Mouse (Mus musculus) ES-Bruce4 (cell line): ENCODE results near the gene Ttll12. TPM values are rescaled to one million over a fixed set of nuclear protein-coding genes. Genes with fewer than 3 reads are reported as not detected.
A peak's percentile ranks its signal among the peaks of the same experiment; 100 is the strongest.

ENCODE experiments used
- H3K27ac ChIP-seq: 2 replicates; pipeline ENCODE4 v1.5.1; 2012; ENCODE audit warnings: low read length, inconsistent platforms; ENCODE audit not compliant: insufficient read depth
- H3K27me3 ChIP-seq: 2 replicates; pipeline ENCODE4 v1.6.1; 2012; ENCODE audit warnings: mild to moderate bottlenecking, low read length, inconsistent platforms; ENCODE audit not compliant: control insufficient read depth, poor library complexity, insufficient read depth, severe bottlenecking
- H3K36me3 ChIP-seq: 2 replicates; pipeline ENCODE4 v1.6.1; 2012; ENCODE audit warnings: inconsistent platforms, mild to moderate bottlenecking, low read length, moderate library complexity; ENCODE audit not compliant: control insufficient read depth, poor library complexity, insufficient read depth, severe bottlenecking
- H3K4me1 ChIP-seq: one replicate; pipeline ENCODE4 v1.8.1; 2011; ENCODE audit warnings: low read length; ENCODE audit not compliant: control insufficient read depth, insufficient read depth
- H3K4me3 ChIP-seq: 2 replicates; pipeline ENCODE4 v1.5.1; 2011; ENCODE audit warnings: low read depth, mild to moderate bottlenecking, low read length
- H3K9ac ChIP-seq: 2 replicates; pipeline ENCODE4 v1.6.1; 2012; ENCODE audit warnings: low read depth, mild to moderate bottlenecking, inconsistent platforms; ENCODE audit not compliant: poor library complexity, severe bottlenecking
- H3K9me3 ChIP-seq: replicated peaks from 2 replicates; pipeline ENCODE4 v1.6.1; 2012; ENCODE audit warnings: mild to moderate bottlenecking, low read length, inconsistent platforms; ENCODE audit not compliant: control insufficient read depth, poor library complexity, insufficient read depth, severe bottlenecking
- CTCF ChIP-seq: IDR thresholded peaks from one replicate; pipeline ENCODE4 v1.8.1; 2011; ENCODE audit warnings: low read depth, low read length
- EP300 ChIP-seq: IDR thresholded peaks from 2 replicates; pipeline ENCODE4 v1.6.1; 2011; ENCODE audit warnings: low read depth, low read length; ENCODE audit not compliant: insufficient read depth
- POLR2A ChIP-seq: IDR thresholded peaks from one replicate; pipeline ENCODE4 v1.8.1; 2011; ENCODE audit warnings: low read length; ENCODE audit not compliant: insufficient read depth
- polyA plus RNA-seq: library from polyadenylated mRNA; stranded (reverse); fragments of >200 nt; gene quantifications from 2 replicates; pipeline ENCODE4 v1.2.4, GENCODE M21; 2011; ENCODE audit warnings: low read depth; ENCODE audit not compliant: missing spikeins, insufficient read depth, insufficient read length

Ttll12 gene
- polyA plus RNA-seq, 1 experiment = 33.7 TPM

DNA sequence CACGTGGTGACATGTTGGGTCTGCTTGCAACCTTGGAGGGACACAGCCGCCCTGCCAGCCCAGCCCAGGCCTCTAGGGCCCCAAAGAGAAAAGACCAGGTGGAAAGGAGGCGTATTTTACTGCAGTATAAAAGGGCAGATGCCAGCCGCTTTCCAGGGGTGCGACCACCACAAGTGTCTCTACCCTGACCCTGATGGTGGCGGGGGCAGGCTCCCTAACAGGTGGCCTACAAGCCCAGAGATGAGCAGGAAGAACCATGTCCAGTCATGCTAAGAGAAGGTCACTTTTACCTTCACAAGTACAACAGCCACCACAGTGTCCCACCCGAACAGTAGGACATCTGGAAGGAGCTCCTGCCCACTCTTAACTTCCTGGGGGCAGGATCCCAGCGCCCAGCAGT is 19.4 kb downstream of the Ttll12 start:
- Histone ChIP-seq H3K9ac (no peak overlapping the region), H3K27me3 (no peaks in the 10 kb centered on the region), H3K4me1 (no peaks in the 10 kb centered on the region), H3K27ac (no peak overlapping the region), H3K36me3 (peaks cover 5% of the 10 kb centered on the region), H3K9me3 (no peaks in the 10 kb centered on the region), H3K4me3 (no peak overlapping the region)
- no peak for TF ChIP-seq EP300
- TF ChIP-seq CTCF = no peak
- TF ChIP-seq POLR2A = no peak

GRCm38 (mm10) chr15:83574731-83575351 is 20.1 kb downstream of the Ttll12 start:
- H3K4me1 ChIP-seq = no peaks in the 10 kb centered on the region
- H3K9me3 ChIP-seq = no peaks in the 10 kb centered on the region
- H3K27me3 ChIP-seq = no peaks in the 10 kb centered on the region
- H3K4me3 ChIP-seq = no peak overlapping the region
- H3K9ac ChIP-seq = no peak overlapping the region
- TF ChIP-seq POLR2A (no peak), CTCF (no peak), EP300 (no peak)
- H3K27ac ChIP-seq = no peak overlapping the region
- peaks cover 4% of the 10 kb centered on the region for H3K36me3 ChIP-seq

- no peak overlapping the region for H3K9ac ChIP-seq
- H3K4me3 ChIP-seq = no peak overlapping the region
- no peak for TF ChIP-seq POLR2A
- no peak for TF ChIP-seq EP300
- no peak for TF ChIP-seq CTCF
- no peaks in the 10 kb centered on the region for H3K9me3 ChIP-seq
- no peaks in the 10 kb centered on the region for H3K4me1 ChIP-seq
- no peaks in the 10 kb centered on the region for H3K27me3 ChIP-seq
- peaks cover 4% of the 10 kb centered on the region for H3K36me3 ChIP-seq
- H3K27ac ChIP-seq = no peak overlapping the region
Observed at GRCm38 (mm10) chr15:83573606-83574005, 21.4 kb downstream of the Ttll12 start.

- Histone ChIP-seq H3K9me3 (no peaks in the 10 kb centered on the region), H3K27ac (no peak overlapping the region), H3K27me3 (no peaks in the 10 kb centered on the region), H3K4me3 (no peak overlapping the region), H3K36me3 (no peaks in the 10 kb centered on the region; the same call in 1 of the 2 replicates), H3K4me1 (no peaks in the 10 kb centered on the region), H3K9ac (no peak overlapping the region)
- TF ChIP-seq CTCF (no peak), POLR2A (no peak), EP300 (no peak)
Observed at GRCm38 (mm10) chr15:83572132-83572531, 22.8 kb downstream of the Ttll12 start.

DNA sequence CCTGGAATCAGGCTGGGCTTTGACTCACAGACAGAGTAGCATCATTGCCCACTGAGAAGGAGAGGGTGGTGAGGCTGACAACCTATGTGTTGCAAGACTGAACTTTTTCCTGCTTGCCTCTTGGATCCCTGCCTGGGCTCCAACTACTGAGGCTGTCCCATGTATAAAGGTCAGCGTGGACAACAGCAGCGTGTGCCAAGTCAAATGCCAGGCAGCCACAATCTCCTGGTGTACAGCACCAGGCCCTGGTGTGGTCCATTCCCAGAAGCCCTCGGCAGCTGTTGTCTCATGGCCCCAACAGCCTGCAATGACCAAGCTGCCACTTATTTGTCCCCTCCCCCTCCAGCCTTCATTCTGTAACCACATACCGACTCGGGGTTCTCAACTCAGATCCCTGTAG is 23.3 kb downstream of the Ttll12 start:
- Histone ChIP-seq H3K4me1 (no peaks in the 10 kb centered on the region), H3K9me3 (no peaks in the 10 kb centered on the region), H3K36me3 (no peaks in the 10 kb centered on the region; the same call in 1 of the 2 replicates), H3K9ac (no peak overlapping the region), H3K27me3 (no peaks in the 10 kb centered on the region), H3K4me3 (no peak overlapping the region), H3K27ac (no peak overlapping the region)
- TF ChIP-seq EP300 (no peak), CTCF (no peak), POLR2A (no peak)

DNA sequence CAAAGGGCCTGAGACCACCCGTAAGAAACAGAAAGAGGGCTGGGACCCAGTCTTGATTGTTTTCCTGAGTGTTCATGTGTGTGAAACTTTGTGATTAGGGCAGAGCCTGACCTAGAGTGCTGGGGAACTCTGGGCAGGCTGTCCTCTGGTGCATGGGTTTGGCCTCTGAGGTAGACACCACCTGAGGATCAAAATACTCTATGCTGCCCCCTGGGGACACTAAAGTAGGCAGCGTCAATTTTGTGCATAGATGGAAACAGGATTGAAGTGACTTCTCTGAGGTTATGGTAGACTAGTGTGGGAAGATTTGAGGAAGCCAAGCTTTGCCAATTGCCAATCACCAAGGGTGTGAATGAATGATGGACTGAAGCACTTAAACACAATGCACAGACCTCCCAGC is 24.3 kb downstream of the Ttll12 start:
- no peak overlapping the region for H3K9ac ChIP-seq
- TF ChIP-seq EP300 = no peak
- TF ChIP-seq CTCF = peak; percentile 33
- H3K4me1 ChIP-seq = no peaks in the 10 kb centered on the region
- no peak overlapping the region for H3K27ac ChIP-seq
- no peak overlapping the region for H3K4me3 ChIP-seq
- no peaks in the 10 kb centered on the region for H3K27me3 ChIP-seq
- no peaks in the 10 kb centered on the region; the same call in 1 of the 2 replicates for H3K36me3 ChIP-seq
- H3K9me3 ChIP-seq = no peaks in the 10 kb centered on the region
